Mouse (Mus musculus) lung, postnatal 0 days (tissue): ENCODE measurements at regions not wholly inside any gene's neighbourhood (a gene's known extent, or its start where the extent isn't known, plus 50 kb on each side); places are given as distances from the start of the nearest gene placed in this dataset.

Source experiments
- ATAC-seq: fragments of 200-750 bp; cut with Nextera tagmentation; 2 replicates; pipeline ENCODE4 v1.8.0; 2017; ENCODE audit warnings: moderate library complexity
- DNase-seq: peaks from one replicate; pipeline ENCODE4 v3.0.0-alpha.2; 2016; ENCODE audit warnings: low spot score
- H3K27ac ChIP-seq: fragments of 300-500 bp; sonication (generic); 2 replicates; pipeline ENCODE4 v1.5.1; 2014; ENCODE audit warnings: antibody characterized with exemption, mild to moderate bottlenecking, low read length, mixed read lengths
- H3K27me3 ChIP-seq: fragments of 300-500 bp; sonication (generic); replicated peaks from 2 replicates; pipeline ENCODE4 v1.6.1; 2014; ENCODE audit warnings: low read length, mixed read lengths; ENCODE audit not compliant: insufficient read depth
- H3K36me3 ChIP-seq: fragments of 300-500 bp; sonication (generic); 2 replicates; pipeline ENCODE4 v1.6.1; 2014; ENCODE audit warnings: low read length, mixed read lengths; ENCODE audit not compliant: insufficient read depth
- H3K4me1 ChIP-seq: fragments of 300-500 bp; sonication (generic); 2 replicates; pipeline ENCODE4 v1.6.1; 2014; ENCODE audit warnings: antibody characterized with exemption, low read depth, low read length, mixed read lengths; ENCODE audit not compliant: insufficient read depth
- H3K4me2 ChIP-seq: fragments of 300-500 bp; sonication (generic); replicated peaks from 2 replicates; pipeline ENCODE4 v1.6.1; 2014; ENCODE audit warnings: low read depth, mild to moderate bottlenecking, low read length, moderate library complexity, mixed read lengths
- H3K4me3 ChIP-seq: fragments of 300-500 bp; sonication (generic); 2 replicates; pipeline ENCODE4 v1.5.1; 2014; ENCODE audit warnings: low read depth, low read length
- H3K9ac ChIP-seq: fragments of 300-500 bp; sonication (generic); replicated peaks from 2 replicates; pipeline ENCODE4 v1.6.1; 2014; ENCODE audit warnings: low read depth, mild to moderate bottlenecking
- H3K9me3 ChIP-seq: fragments of 300-500 bp; sonication (generic); 2 replicates; pipeline ENCODE4 v1.6.1; 2016; ENCODE audit warnings: low read length, mixed read lengths
- CTCF ChIP-seq: IDR thresholded peaks from 2 replicates; pipeline ENCODE4 v1.5.1; 2016; ENCODE audit warnings: antibody characterized with exemption, mild to moderate bottlenecking
- EP300 ChIP-seq: IDR thresholded peaks from 2 replicates; pipeline ENCODE4 v1.6.1; 2016; ENCODE audit warnings: antibody characterized with exemption, mild to moderate bottlenecking, control low read depth
- WGBS: fragments of 180-500 bp; shearing (Covaris S2); extraction: QIAGEN DNeasy Blood & Tissue Kit; methylation state at CpG from one replicate; pipeline ENCODE4 v1.1.7; 2014; 5-methylcytosine and 5-hydroxymethylcytosine counted together

- 79% methylated on average over 19 of the region's 19 CpGs for WGBS
- no peak overlapping the region for H3K9ac ChIP-seq
- no peak overlapping the region for H3K4me2 ChIP-seq
- H3K36me3 ChIP-seq = no peaks in the 10 kb centered on the region
- H3K27me3 ChIP-seq = no peaks in the 10 kb centered on the region
- TF ChIP-seq EP300 = no peak
- no peak for TF ChIP-seq CTCF
- H3K4me3 ChIP-seq = no peak overlapping the region
- ATAC-seq = no peak
- H3K9me3 ChIP-seq = no peaks in the 10 kb centered on the region
- no peaks in the 10 kb centered on the region for H3K4me1 ChIP-seq
- DNase-seq = no peak
- H3K27ac ChIP-seq = no peak overlapping the region
Measured at GRCm38 (mm10) chr2:169502717-169503597, 84.6 kb downstream of the Gm11011 start.

DNA sequence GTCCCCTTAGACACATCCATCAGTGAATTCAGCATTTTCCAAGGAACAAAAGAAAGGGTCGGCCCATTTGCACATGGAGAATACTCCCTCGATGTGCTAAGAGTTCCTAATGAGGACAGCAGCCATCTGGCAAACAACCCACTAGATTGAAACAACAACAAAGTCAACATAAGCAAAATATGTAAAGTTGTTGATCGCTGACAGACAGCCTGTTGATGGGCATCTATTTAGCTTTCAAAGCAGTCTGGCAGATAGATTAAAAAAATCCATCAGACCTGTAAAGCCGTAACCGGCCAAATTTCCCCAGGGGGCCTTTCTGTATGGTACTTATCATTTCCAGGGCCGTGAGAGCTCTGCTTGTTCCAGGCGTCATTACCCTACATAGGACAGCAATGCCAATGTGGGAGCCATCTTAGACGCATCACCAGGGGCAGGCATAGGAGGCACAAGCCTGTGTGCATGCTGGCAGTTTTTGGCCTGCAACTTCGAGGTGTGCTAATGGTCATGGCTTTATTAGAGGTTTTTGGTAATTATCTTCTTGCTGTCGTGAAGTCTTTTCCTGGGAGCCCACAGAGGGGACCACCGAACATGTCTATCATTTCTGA, 85.7 kb downstream of the Gm11011 start:
- Histone ChIP-seq H3K36me3 (no peaks in the 10 kb centered on the region), H3K4me1 (no peaks in the 10 kb centered on the region), H3K9ac (no peak overlapping the region), H3K27me3 (no peaks in the 10 kb centered on the region), H3K9me3 (no peaks in the 10 kb centered on the region), H3K4me2 (no peak overlapping the region), H3K4me3 (no peak overlapping the region), H3K27ac (no peak overlapping the region)
- no peak for TF ChIP-seq CTCF
- no peak for TF ChIP-seq EP300
- ATAC-seq (no peak), DNase-seq (no peak)
- 87% methylated on average over 11 of the region's 11 CpGs for WGBS

GRCm38 (mm10) chr2:169495368-169495767, 92.2 kb downstream of the Gm11011 start:
- Histone ChIP-seq H3K4me1 (0 out of 2 replicates have a peak, but pooled peaks cover 4% of the 10 kb centered on the region), H3K4me3 (no peak overlapping the region), H3K36me3 (no peaks in the 10 kb centered on the region), H3K27me3 (no peaks in the 10 kb centered on the region), H3K9me3 (no peaks in the 10 kb centered on the region), H3K9ac (no peak overlapping the region), H3K27ac (no peak overlapping the region), H3K4me2 (no peak overlapping the region)
- no peak for DNase-seq
- TF ChIP-seq EP300 (no peak), CTCF (no peak)
- WGBS = 54% methylated on average over 10 of the region's 10 CpGs
- ATAC-seq = no peak

DNA sequence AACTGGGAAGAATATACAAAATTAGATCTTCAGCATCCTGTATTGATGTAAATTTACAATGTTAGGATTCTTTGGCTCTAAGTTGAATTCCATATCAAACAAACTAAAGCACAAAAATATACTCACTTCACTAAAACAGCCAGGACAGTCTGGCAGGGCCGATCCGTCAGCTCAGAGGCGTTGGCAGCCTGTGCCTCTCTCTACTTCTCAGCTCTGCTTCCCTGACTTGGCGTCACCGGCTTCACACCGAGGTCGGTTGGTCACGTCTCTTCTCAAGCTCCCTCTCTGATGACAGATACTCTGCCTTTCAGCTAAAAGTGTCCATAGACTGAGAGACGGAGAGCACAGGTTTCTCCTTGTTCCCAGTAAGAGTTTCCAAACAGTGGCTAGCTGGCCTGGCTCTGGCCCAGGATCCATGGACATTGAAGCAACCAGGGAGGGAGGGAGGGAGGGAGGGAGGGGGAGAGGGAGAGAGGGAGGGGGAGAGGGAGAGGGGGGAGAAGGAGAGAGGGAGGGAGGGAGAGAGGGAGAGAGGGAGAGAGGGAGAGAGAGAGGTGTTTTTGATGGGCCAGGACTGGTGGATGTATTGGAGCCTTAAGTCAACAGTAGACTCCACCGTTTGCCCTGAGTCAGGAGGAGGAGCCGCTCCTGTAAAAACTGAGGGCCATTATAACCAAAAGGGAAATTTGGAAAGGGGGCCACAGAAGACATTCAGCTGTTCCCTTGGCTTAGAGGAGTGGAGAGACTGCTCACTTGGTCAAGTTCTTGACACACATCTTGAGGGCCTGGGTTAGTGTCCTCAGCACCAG, 92.8 kb downstream of the Gm11011 start:
- H3K27ac ChIP-seq = no peak overlapping the region
- no peaks in the 10 kb centered on the region for H3K9me3 ChIP-seq
- H3K36me3 ChIP-seq = no peaks in the 10 kb centered on the region
- 0 out of 2 replicates have a peak, but pooled peaks cover 4% of the 10 kb centered on the region for H3K4me1 ChIP-seq
- DNase-seq (peak; percentile 50), ATAC-seq (peak; percentile 65)
- no peak overlapping the region for H3K4me3 ChIP-seq
- WGBS = 25% methylated on average over 11 of the region's 11 CpGs
- no peak overlapping the region for H3K9ac ChIP-seq
- no peak overlapping the region for H3K4me2 ChIP-seq
- TF ChIP-seq CTCF (no peak), EP300 (no peak)
- H3K27me3 ChIP-seq = no peaks in the 10 kb centered on the region

DNA sequence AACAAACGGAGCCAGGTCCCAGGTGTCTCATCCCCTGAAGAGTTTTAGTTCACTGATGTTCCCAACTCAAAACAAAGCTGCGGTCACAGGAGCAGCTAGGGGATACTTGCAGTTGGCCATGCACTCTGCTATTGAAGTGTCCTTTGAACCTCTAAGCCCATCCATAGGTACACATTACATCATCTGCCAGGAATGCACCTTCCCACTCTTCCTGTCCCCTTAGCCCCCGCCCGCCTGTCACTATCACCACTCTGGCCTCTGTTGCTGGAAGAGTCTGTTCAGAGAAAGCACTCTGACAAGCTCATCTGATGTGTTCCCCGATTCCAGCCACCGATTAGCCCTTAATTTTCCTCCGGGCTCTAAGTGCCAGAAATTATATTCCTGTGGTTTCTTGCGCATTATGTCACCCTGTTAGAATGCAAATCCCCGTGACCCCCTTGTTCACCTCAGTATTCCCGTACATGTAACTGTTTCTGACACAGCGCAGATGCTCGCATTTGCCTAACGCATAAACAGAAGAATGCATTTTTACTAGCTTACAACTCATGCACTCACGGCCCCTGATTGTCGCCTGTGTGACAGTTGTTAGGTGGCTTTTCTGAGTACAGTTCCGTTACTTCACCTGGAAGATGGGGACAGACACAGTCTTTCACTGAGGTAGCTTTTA, 93.8 kb downstream of the Gm11011 start:
- Histone ChIP-seq H3K9me3 (no peaks in the 10 kb centered on the region), H3K27ac (no peak overlapping the region), H3K9ac (no peak overlapping the region), H3K4me2 (no peak overlapping the region), H3K27me3 (no peaks in the 10 kb centered on the region), H3K36me3 (no peaks in the 10 kb centered on the region), H3K4me1 (0 out of 2 replicates have a peak, but pooled peaks cover 4% of the 10 kb centered on the region), H3K4me3 (no peak overlapping the region)
- DNase-seq (peak; percentile 57), ATAC-seq (0 out of 2 replicates have a peak, but pooled peaks have one; percentile 21)
- WGBS = 31% methylated on average over 16 of the region's 16 CpGs
- no peak for TF ChIP-seq CTCF
- no peak for TF ChIP-seq EP300
